Mouse (Mus musculus): ENCODE measurements at regions not wholly inside any gene's neighbourhood (a gene's known extent, or its start where the extent isn't known, plus 50 kb on each side); places are given as distances from the start of the nearest gene placed in this dataset.

DNA sequence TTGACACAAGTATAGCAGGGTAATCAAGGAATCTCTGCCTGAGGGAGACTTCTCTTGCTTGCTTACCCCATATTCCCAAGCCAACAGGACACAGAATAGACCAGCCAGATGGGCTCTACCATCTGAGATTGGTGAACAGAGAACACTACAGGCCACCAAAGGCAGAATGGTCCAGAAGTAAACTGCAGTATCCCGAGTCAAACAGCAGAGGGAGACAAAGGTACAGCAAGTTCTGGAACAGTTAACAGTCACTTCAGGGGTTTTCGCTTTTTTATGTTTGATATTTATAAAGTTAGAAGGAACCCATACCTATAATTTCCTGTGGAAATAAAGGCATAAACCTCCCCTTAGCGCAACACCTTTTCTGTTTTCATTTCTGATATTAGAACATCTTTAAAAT is 325.5 kb upstream of the 9130204L05Rik start:
- DNase-seq (ENCODE audit: low spot score), result no peak
- no peak for TF ChIP-seq TAL1 (conservative IDR thresholded peaks at IDR 0.05; ENCODE audit: low read depth, low read length)
- TF ChIP-seq POLR2AphosphoS5 (IDR thresholded peaks at IDR 0.05; ENCODE audit: insufficient replicate concordance, low read depth, low read length), result no peak
- 0 out of 2 replicates have a peak, but pooled peaks have one; percentile 11 for TF ChIP-seq CTCF (IDR thresholded peaks at IDR 0.05; ENCODE audit: low read depth, low read length)
- ATAC-seq (ENCODE audit: extremely low read depth, insufficient number of reproducible peaks, low FRiP score, poor library complexity, severe bottlenecking), result peak; percentile 22; the same call in 1 of the 2 replicates

More for the DNA sequence above, 325.5 kb upstream of the 9130204L05Rik start:
- Histone ChIP-seq H3K27me3 (ENCODE audit: insufficient read depth, low read length) (no peaks in the 10 kb centered on the region), H3K9me3 (replicated peaks) (peaks cover 7% of the 10 kb centered on the region), H3K4me3 (ENCODE audit: low read depth, low read length) (no peak overlapping the region), H3K4me1 (ENCODE audit: insufficient read depth, low read depth, low read length) (no peaks in the 10 kb centered on the region), H3K36me3 (replicated peaks) (no peaks in the 10 kb centered on the region)

Measured in G1E (cell line).